Mouse (Mus musculus) CD4-positive helper T cell, adult 2 months (primary cell): ENCODE results near the gene Tmem259.

ENCODE experiments used
- DNase-seq: peaks from one replicate; pipeline ENCODE4 v3.0.0-alpha.2; 2012; ENCODE audit warnings: low read depth, missing footprints, low spot score

The Tmem259 gene

GRCm38 (mm10) chr10:79988506-79989271 lies 4.6 kb upstream of the Tmem259 start, which contains the start of gene Cnn2:
Cnn2 (plus strand) TSS chr10:79988584.
- DNase-seq: peak; percentile 73

GRCm38 (mm10) chr10:79987771-79988505 lies 3.8 kb upstream of the Tmem259 start:
- peak; percentile 35 for DNase-seq

- DNase-seq: peak; percentile 93
These were observed 2.8 kb upstream of the Tmem259 start for GRCm38 (mm10) chr10:79986963-79987362.

- no peak for DNase-seq
These were observed 2.2 kb upstream of the Tmem259 start for GRCm38 (mm10) chr10:79986232-79986878.

- DNase-seq: peak; percentile 88
These were observed 1.5 kb upstream of the Tmem259 start for GRCm38 (mm10) chr10:79985334-79986231.

GRCm38 (mm10) chr10:79984871-79985270 lies 741 bp upstream of the Tmem259 start:
- peak; percentile 99 for DNase-seq

GRCm38 (mm10) chr10:79983670-79984069 lies 460 bp downstream of the Tmem259 start:
- peak; percentile 87 for DNase-seq

- peak; percentile 34 for DNase-seq
These were observed 925 bp downstream of the Tmem259 start for GRCm38 (mm10) chr10:79983205-79983604.

- no peak for DNase-seq
These were observed 4.6 kb downstream of the Tmem259 start for GRCm38 (mm10) chr10:79979401-79980155.

GRCm38 (mm10) chr10:79978061-79978460 lies 6.1 kb downstream of the Tmem259 start:
- DNase-seq: no peak

GRCm38 (mm10) chr10:79977324-79977723 lies 6.8 kb downstream of the Tmem259 start:
- DNase-seq: no peak

GRCm38 (mm10) chr10:79976722-79977107 lies 7.4 kb downstream of the Tmem259 start:
- DNase-seq: no peak

GRCm38 (mm10) chr10:79976071-79976721 lies 7.9 kb downstream of the Tmem259 start:
- no peak for DNase-seq

GRCm38 (mm10) chr10:79974668-79975067 lies 9.5 kb downstream of the Tmem259 start:
- no peak for DNase-seq

GRCm38 (mm10) chr10:79974087-79974486 lies 10.0 kb downstream of the Tmem259 start:
- DNase-seq: no peak

GRCm38 (mm10) chr10:79972831-79973230 lies 11.3 kb downstream of the Tmem259 start:
- no peak for DNase-seq

- DNase-seq: no peak
These were observed 13.0 kb downstream of the Tmem259 start for GRCm38 (mm10) chr10:79971183-79971497.

- no peak for DNase-seq
These were observed 13.5 kb downstream of the Tmem259 start, which contains the start of gene Grin3b for GRCm38 (mm10) chr10:79970415-79971182. Grin3b (plus strand) TSS chr10:79970715.

GRCm38 (mm10) chr10:79969124-79969568 lies 15.0 kb downstream of the Tmem259 start:
- no peak for DNase-seq
